Mouse (Mus musculus): ENCODE measurements around the gene Cyp24a1.

The Cyp24a1 gene

DNA sequence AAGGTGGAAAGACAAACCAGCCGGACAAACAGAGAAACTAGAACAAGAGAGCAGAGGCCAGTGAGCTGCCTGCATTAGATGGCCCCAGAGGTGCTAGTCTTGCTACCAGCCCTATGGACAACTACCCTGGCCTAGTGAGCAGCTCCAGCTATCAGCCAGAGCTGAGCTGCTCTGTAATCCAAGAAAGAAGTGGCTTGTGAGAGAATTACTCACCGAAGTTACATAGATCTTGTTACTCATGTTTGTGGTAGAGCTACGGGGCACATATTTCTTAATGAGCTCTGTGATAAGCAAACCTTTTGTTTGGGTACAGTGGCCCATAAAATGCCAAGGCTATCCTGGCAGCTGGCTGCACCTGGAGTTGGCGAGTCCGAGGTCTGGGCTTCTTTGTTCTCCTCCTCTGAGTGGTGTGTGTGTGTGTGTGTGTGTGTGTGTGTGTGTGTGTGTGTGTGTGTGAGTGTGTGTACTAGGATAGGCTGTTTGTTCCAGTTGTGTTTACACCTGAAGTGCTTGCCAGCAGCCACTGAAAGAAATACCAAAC, 50.0 kb downstream of the Cyp24a1 start:
- no peak for ATAC-seq (ENCODE audit: insufficient number of reproducible peaks, low FRiP score, low TSS enrichment)

DNA sequence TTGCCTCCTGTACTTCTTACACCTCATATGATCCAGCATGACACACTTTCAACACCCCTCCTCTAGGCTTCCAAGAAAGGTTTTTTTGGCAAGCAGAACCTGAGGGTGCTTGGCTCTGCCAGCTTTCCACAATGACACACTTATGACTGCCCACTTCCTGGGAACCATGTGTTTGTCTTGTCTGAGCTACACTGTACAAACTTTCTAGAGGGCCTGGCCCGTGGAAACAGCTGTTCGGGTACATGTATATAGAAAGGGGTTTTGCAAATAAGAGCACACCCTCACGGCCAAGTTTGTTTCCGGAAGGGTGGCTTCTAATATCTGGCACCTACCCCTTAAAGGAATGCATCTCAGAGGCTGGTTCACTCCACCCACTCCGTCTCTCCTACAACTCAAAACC, 51.1 kb downstream of the Cyp24a1 start:
- no peak for ATAC-seq (ENCODE audit: insufficient number of reproducible peaks, low FRiP score, low TSS enrichment)

- no peak for ATAC-seq (ENCODE audit: insufficient number of reproducible peaks, low FRiP score, low TSS enrichment)
Measured at GRCm38 (mm10) chr2:170442535-170442934, 54.4 kb downstream of the Cyp24a1 start.

DNA sequence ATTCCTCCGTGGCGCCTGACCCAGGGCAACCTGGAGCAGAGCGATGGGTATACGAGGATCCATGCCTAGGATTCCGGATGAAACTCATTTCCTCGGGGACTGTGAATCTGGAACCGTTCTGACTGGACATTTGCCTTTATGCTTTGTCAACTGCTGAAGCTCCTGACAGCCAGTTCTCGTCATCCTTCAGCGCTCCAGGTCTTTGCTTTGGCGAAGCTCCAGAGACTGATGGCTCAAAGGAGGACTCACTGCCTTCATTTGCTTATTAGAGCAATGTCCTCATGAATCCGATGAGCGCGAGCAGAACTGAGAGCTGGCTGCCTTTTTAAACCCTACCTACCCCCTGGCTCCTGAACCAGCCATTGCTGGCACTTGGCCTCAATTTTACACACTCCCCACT, 58.2 kb downstream of the Cyp24a1 start:
- no peak for ATAC-seq (ENCODE audit: insufficient number of reproducible peaks, low FRiP score, low TSS enrichment)

DNA sequence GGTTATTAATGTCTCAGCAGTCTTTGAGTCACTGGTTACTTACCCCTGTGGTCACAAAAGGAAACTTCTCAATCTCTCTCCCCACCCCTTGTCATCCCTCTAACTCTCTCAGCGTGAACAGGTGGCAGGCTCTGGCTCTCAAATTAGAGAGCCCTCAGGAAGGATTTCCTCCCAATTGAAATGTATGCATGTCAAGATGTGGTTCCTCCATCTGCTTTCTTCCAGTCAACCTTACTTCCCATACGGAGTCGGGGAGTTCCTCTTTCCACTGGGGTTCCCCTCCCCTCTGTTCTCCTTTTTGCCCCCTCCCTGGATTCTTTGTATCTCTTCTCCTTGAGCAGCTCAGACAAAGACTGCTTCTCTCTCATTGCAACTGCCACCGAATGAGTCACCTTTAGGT, 60.7 kb downstream of the Cyp24a1 start:
- no peak for ATAC-seq (ENCODE audit: insufficient number of reproducible peaks, low FRiP score, low TSS enrichment)
